Mouse (Mus musculus): Measurements from ENCODE around the gene Zfyve21.

DNA sequence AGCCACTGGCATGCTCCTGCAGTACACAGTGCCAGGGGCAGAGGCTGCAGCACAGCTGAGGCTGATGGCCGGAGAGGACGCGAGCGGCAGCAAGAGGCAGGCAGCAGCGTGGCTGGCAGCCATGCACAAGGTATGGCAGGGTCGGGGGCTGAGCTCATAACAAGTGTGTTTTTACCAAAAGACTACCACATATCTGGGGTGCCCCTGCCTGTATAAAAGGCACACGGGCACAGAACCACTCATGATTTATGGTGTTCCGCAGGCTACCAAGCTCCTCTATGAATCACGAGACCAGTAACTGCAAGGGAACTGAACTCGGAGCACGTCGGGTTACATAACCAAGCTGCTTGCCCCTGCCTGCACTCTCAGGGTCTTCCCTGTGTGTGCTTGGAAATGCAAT lies 13.6 kb downstream of the Zfyve21 start:
- TF ChIP-seq CTCF (IDR thresholded peaks at IDR 0.05; ENCODE audit: insufficient read depth, low read depth, low read length) (no peak), POLR2A (IDR thresholded peaks at IDR 0.05; ENCODE audit: insufficient read depth, low read depth, low read length) (no peak)
